Mouse (Mus musculus) WW6 (cell line): ENCODE results near the gene Ano2.

ENCODE experiments used
- DNase-seq: peaks from one replicate; pipeline ENCODE4 v3.0.0-alpha.2; 2013; ENCODE audit warnings: low read depth, low spot score

Gene Ano2

DNA sequence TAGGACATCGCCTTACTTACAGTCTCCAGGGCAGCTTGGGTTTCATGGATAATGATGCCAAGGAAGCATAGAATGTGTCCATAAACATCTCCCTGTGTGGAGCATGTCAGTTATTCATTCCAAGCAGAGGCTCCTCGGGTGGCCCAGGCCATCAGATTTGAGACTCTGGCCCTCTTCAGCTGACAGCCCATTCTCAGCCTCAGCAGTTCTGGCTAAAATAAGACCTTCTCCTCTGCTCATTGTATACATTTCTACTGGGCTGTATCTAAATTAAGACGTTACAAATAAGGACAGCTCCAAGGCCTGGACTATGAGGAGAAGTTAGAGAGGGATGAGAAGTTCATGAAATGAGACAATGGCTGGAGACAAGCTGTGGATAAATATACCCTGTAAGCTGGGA lies 204.1 kb downstream of the Ano2 start:
- no peak for DNase-seq

DNA sequence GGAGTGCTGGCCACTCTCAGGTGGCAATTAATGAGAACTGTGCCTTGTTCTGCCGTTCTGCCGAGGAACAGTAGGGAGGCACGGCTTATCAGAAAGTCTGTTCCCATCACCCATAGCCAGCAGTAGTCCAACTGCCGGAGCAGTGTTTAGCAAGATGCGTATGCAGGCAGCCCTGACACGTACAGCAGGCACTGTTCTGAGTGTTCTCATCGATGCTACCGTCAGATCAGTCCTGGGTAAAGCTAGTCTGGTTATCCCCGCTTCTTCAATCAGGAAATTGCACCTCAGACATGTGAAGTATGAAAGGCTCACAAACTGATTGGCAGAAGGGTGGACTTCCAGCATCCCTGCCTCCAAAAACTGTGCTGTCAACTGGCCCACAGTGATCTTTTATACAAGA lies 224.2 kb downstream of the Ano2 start:
- no peak for DNase-seq

- no peak for DNase-seq
These were observed 232.5 kb downstream of the Ano2 start for GRCm38 (mm10) chr6:125922746-125923145.

GRCm38 (mm10) chr6:125924979-125925378 lies 234.8 kb downstream of the Ano2 start:
- DNase-seq = no peak

GRCm38 (mm10) chr6:125925861-125926260 lies 235.6 kb downstream of the Ano2 start:
- DNase-seq = no peak

- no peak for DNase-seq
These were observed 241.7 kb downstream of the Ano2 start for GRCm38 (mm10) chr6:125931926-125932325.

GRCm38 (mm10) chr6:125954965-125955364 lies 264.7 kb downstream of the Ano2 start:
- no peak for DNase-seq

GRCm38 (mm10) chr6:125973551-125973950 lies 283.3 kb downstream of the Ano2 start:
- DNase-seq = no peak

DNA sequence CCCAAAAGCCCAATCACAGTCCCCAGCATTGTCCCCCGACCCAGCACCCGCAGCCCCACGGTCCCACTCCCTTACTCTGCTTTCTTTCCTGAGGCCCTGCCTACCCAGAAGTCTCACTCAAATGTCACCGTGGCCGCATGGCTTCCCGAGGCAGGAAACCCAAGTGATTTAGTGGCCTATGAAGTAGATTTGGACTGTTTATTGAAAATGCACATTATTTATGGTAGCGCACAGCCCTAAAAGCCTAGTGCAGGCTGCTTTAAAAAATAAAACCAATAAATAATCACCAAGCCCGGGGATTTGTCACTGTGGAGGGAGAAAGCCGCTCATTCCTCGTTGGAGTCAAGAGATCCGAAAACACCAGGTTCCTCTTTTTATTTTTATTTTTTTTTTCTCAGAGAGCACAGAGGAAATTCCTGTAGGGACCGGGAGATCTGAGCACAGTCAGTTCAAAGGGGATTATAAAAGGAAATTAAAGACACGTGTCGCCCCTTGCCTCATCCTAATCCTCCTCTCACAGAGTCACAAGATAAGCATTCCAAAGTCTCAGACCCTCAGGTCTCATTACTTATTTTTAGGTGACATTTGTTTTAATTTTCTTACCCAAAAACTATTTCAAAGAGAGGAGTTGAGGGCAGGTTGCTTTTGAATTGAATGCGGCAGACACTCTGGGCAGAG lies 285.7 kb downstream of the Ano2 start:
- no peak for DNase-seq

GRCm38 (mm10) chr6:125979601-125980000 lies 289.4 kb downstream of the Ano2 start:
- no peak for DNase-seq

GRCm38 (mm10) chr6:125984050-125984449 lies 293.8 kb downstream of the Ano2 start:
- no peak for DNase-seq

DNA sequence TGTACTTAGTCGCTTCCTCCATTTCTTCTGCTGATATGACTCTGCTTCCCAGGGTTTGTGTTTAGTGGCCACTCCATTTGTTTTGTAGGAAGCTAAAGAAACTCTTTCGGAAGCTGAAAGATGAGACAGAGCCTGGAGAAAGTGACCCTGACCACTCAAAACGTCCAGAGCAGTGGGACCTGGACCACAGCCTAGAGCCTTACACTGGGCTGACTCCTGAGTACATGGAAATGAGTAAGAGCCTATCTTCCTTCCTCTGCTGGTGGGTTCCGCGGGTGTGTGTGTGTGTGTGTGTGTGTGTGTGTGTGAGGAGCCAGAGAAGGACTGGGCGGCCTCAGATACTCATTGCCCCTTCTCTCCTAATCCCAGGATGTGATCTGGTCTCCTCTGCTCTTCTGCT lies 302.5 kb downstream of the Ano2 start:
- DNase-seq = no peak

DNA sequence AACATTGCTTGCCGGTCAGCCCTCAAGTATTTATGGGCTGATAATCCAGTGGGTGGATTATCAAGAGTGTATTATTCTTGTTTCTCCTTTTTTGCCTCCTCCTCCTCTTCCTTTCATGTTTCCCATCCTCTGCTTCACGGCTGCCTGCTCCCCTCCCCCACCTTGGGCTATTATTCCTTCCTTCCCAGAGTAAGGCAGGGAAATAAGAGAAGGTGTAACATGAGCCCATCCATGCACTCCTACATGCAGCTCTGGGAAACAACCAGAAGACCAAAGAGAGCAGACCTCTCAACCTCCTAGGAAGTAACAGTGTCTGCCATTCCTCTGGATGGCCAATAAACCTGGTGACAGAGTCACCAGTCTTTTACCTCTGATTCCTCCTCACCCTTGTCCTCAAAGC lies 311.6 kb downstream of the Ano2 start:
- DNase-seq = no peak

DNA sequence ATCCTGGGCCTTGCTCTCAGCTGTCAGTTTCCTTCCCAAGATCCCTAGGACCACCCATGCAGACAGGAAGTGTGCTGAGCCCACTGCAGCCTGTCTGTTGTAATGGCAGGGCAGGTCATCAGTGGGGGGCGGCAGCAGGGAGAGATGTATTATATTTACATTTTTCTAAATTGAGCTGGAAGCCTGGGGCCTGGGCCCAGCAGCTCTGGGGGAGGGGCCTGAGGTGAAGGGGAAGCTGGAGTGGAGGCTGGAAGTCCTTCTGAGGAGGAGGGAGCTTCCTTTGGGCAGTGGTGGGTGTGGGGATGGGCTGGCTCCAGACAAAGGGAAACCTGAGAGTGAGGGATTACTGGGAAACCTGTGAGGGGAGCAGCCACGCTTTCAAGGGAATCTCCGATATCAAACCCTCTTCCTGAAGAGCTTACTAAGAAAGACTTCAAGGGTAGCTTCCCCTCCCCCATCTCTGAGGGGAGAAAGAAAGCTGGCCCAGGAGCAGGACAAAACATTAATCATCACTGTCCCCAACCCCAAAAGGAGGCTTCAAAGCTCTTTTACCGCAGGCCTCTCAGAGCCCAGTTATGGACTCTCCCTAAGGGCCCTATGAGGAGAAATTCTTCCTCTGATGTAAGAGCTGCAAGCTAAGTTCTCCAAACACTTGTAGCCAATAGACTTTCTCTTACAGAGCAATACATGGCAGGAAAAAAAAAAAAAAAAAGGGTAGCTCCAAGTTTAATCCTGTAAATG lies 313.0 kb downstream of the Ano2 start:
- no peak for DNase-seq

DNA sequence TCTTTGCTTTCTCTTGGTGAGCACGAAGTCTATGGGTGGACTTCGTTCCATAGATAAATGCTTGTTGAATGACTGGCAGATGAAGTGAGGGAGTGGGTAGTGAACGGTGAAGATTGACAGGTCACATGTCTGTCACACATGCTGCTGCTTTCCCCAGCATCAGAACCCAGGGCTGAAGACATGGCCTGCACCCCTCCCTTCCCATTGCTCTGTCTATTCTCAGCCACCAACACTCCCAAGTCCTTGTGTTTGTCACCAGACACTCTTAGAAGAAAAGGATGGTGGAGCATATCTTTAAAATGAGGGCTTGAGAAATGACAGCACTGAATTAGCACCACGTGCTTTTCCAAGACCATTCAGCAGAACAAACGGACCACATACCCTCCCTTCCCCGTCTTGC lies 316.4 kb downstream of the Ano2 start:
- no peak for DNase-seq

DNA sequence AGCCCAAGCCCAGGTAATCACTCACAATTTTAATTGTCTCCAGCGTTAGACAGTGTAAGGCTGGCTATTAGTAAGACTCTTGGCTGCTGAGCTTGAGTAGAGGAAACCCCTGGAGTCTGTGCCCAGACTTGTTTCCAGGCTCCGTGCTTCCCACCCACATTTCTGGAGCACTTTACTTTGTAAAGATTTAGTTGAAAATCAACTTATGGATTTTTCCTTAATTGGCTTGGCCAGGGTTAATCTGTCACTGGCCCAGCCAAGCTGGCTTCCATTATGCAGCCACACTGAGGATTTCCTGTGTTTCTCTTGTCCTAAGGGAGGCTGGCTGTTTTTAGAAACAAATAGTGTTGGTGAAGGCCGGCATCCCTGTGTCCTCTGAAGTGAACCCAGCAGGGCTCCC lies 318.9 kb downstream of the Ano2 start:
- DNase-seq = no peak

GRCm38 (mm10) chr6:126016991-126017390 lies 326.8 kb downstream of the Ano2 start:
- DNase-seq = no peak

DNA sequence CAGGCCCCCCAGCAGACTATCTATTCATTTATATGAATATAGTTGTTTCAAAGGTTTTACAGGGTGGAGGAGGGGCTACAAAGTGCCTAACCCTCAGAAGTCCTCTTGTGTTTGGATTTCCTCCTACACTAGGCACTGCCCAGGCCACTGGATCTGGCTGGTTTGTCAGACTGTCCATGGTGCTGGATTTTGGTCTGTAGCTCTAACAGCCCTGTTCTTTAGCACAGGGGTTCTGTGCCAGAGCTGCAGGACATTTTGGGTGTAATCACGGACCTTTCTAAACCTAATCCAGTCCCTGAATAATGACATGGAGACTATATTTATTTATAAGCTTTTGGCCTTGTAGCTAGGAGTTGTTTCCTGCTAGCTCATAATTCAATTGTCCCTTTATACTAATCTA lies 328.2 kb downstream of the Ano2 start:
- DNase-seq = no peak

- no peak for DNase-seq
These were observed 343.6 kb downstream of the Ano2 start for GRCm38 (mm10) chr6:126033693-126034402.

- no peak for DNase-seq
These were observed 344.1 kb downstream of the Ano2 start for GRCm38 (mm10) chr6:126034403-126034724.

- no peak for DNase-seq
These were observed 344.5 kb downstream of the Ano2 start for GRCm38 (mm10) chr6:126034728-126035127.

DNA sequence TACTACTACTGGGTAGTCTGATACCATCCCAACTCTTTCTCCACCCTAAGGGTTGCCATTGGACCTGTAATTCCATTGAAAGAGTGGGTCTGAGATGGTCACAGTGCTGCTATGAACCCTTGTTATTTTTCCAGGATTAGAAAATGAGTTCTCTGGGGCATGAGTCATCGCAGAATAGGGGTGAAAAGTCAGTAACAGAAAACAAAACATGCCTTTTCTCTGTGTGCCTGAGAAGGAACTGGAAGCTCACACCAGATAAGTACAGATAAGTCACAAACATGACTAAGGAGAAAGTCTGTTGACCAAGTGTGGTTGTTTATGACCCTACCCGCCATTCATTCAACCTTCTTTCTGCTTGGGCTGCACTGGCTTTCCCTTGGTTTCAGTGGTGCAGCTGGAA lies 345.4 kb downstream of the Ano2 start:
- DNase-seq = no peak

DNA sequence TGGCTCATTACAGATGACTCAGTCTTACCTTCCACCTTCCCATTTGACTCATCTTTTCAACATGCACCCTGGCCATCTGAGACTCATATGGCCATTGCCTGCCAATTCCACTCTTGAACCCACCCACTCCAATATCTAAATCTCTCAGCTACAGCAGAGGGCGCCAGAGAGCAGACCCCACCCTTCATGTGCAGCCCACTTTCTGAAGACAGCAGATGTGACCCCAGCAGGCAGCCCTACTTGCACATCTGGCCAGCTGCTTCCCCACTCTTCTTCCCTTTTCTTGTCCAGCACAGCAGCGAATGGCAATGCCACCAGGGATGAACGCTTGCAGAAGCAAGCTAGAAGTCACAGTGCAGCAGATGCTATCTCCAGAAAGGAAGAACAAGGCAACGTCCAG lies 355.7 kb downstream of the Ano2 start:
- no peak for DNase-seq
